Mouse (Mus musculus) heart, postnatal 10 days (tissue): ENCODE measurements around the gene Hivep3. TPM values are rescaled to one million over a fixed set of nuclear protein-coding genes. Genes with fewer than 3 reads are reported as not detected.

Experiments
- DNase-seq, 2 experiments: peaks; one replicate each; pipeline ENCODE4 v3.0.0; 2021
- intact Hi-C: fragments of 180-260 bp; cut with DNase I; formaldehyde crosslinking; loops from one replicate; pipeline ENCODE4 v1.15.1; 2025
- total RNA-seq, 2 experiments: library from RNA; stranded (reverse); gene quantifications; 2 replicates each; pipeline ENCODE4 v1.2.3; 2021

The Hivep3 gene
- 1 to 10 TPM; 5.7 to 5.9 TPM for total RNA-seq

DNA sequence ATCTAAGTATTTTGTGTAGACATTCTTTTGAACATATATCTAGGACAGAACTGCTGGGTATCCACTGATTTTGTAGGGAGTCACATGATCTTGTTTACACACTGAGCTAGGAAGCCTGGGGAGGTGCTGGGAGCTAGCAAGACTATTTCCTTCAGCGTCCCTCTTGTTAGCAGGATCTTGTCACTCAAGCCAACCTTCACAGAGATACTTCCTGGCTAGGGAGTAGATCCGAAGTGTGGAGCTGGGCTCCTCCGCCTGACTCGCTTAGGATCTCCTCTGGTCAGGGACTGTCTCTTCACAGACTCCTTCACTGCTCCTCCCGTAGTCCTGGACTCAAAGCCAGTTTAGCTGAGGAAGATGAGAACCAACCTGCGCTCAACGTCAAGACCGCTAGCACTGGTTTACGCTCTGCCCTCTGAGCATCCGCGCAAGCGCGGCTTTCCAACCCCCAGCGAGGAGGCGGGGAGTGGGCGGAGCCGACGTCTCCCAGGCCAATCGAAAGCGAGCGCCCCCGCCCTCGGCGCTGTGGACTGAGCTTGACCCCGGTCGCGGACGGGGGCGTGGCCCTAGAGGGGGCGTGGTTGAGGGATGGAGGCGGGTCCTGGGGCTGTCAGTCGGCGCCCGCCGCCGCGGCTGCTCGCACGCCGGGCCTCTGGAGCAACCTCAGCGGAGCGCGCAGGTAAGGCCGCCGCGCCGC, at the start of gene Hivep3:
TSS of gene Hivep3 (plus strand) at position 601 of the 697 bp plus-strand sequence.
- DNase-seq, result peak; percentile 100
- intact Hi-C loops, result loop anchor here (5.0 kb wide), 1 partner anchor 79 kb away; no protein-coding TSS in a partner anchor

DNA sequence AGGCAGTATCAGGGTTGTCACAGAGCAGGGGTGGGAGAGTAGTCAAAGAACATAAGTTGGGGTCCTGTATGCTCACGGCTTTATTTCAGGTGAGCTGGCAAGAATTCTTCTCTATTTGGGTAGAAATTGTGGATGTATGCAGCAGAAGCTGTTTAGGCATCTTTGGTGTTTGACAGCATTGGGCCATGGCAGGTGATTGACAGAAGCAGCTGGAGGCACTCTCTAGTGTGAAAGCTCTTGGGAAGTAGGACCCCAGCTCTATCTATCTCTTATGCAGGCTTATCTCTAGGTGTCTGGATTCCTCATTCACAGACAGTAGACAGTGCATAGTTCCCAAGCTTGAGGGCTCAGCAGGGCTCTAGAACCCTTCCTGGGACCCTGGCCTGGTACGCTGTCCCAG, 47.8 kb upstream of the Hivep3 start:
- intact Hi-C loops, result no loop called here

DNA sequence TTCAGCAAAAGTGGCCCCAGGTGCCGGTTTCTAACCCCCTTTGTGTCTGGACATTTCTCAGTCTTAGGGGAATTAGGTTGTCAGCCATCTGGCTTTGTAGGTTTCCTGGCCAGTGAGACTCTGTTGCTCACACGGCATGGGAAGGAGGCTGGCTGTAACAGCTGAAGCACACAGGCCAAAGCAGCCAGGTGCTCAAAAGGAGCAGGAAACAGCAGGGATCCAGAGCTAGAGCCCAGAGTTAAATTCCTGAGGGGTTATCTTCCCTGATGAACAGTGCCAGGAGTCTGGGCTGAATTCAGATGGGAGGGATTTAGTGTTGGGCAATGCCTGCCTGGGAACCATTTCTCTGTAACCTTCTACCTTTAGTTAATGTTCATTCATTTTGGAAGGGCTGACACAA, 35.2 kb upstream of the Hivep3 start:
- intact Hi-C loops, result no loop called here
- DNase-seq, result no peak

More for the DNA sequence above, 47.8 kb upstream of the Hivep3 start:
- DNase-seq, result no peak

DNA sequence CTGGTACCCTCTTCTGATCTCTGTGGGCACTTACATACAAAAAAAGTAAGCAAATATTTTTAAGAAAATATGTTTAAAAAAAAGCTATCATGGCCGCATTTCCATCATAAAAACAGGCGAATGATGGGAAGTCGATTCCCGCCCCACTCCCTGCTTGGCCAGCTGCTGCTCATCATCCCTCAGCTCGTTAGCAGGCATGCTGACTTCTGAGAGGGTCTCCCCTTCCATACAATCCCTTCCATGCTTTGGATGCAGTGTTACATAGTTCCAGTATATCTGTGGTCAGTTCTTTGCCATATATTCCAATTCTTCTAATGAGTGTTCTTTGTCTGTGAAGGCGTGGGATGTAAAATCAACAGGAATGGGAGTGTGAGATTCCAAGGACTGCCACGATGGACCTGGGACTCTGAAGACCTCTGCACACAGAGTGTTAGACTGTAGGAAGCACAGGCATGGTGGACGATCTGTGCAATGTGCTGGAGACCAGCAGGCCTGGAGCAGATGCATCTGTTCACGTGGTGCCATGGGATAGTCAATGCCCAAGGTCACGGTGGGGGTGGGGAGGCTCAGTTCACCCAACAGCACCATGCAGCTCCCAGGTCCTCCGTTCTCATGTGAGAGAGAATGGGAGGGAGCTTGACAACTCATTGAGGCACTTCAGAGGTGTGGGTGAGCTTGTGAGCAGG, 32.2 kb upstream of the Hivep3 start:
- intact Hi-C loops, result no loop called here
- no peak for DNase-seq

DNA sequence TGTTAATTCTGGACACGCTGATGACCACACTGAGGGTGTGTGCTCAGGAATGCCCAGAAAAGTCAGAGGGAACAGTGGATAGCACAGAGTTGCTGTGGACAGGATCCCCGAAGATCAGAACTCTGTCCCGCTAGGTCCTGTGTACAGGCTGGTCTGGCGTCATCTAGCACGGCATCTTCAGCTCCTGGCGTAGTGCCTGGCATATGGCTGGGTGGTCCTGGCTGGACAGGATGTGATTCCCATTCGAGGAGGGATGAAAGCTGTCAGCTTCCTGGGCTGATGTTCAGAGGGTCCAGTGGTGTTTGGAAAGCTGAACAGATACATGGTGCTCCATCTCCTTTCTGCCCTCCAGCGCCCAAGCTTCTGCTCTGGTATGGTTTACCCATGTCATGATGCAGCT, 29.6 kb upstream of the Hivep3 start:
- intact Hi-C loops, result no loop called here
- no peak for DNase-seq

DNA sequence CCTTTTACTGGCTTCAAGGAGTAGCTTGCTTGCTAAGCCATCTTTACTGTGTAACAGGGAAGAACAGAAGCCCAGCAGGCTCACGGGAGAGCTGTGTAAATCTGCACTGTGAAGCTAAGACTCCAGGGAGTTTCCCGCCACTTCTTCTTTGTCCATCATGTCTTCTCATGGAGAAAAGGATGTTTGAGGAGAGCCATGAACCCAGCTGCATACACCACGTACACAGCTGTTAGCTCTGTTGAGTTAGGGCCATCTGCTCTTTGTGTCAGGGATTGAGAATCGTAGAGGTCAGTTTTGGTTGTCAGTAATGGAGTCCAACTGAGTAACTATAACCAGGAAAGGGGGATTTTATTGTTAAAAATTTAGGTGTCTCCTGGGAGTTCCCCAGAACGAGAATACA, 26.3 kb upstream of the Hivep3 start:
- DNase-seq, result peak; percentile 38 to 54
- intact Hi-C loops, result no loop called here

DNA sequence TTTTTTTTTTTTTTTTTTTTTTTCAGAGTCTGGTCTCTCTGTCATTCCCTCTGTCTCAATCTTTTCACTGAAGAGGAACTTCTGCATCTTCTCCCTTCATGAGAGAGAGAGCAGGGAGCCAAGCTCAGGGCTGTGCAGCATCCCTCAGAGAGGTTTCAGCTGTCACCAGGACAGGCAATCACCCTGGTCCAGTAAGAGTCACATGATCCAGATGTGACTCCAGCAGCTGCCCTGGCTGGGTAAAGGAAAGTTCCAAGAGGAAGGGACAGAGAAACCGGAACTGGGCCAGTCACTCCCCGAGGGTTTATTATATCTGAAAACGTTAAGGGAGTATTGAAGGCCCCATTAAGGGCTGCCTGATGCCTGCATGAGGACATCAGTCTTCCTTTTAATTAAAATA, 25.8 kb upstream of the Hivep3 start:
- DNase-seq, result peak; percentile 60 to 64
- intact Hi-C loops, result no loop called here

DNA sequence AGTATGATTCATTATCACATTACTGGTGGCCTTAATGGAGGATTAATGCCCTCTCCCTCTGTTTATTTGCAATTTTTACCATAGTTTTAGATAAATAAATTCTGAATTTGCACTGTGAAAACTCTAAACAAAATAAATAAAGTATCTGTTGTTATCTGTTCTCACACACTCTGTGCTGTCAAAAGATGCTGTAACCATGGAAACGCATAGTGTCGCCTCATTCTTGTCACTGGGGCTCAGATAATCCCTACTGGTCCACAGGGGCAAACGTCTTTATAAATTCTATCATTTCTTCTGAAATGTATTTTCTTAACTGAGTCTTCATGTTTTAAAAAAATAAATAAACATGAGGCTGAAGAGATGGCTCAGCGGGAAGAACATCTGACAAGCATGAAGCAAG, 23.4 kb upstream of the Hivep3 start:
- intact Hi-C loops, result no loop called here
- no peak for DNase-seq

DNA sequence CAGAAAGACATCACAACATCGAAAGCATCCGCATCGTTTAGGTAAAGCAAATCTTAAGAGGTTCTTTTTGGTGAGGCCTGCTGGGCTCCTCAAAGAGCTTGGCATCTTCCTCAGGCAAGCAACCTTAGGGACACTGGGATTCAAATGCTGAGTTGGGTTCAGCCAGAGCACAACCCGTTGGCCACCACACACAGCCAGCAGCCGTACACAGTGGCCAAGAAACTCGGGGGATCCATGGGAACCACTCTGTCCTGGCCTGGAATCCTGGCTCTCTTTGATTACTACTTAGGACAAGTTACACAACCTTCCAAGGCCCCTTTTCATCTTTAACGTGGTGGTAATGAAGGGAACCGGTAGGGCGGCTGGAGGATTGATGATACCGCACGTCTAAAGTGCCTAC, 16.1 kb upstream of the Hivep3 start:
- intact Hi-C loops, result no loop called here
- DNase-seq, result peak; percentile 37 to 48

DNA sequence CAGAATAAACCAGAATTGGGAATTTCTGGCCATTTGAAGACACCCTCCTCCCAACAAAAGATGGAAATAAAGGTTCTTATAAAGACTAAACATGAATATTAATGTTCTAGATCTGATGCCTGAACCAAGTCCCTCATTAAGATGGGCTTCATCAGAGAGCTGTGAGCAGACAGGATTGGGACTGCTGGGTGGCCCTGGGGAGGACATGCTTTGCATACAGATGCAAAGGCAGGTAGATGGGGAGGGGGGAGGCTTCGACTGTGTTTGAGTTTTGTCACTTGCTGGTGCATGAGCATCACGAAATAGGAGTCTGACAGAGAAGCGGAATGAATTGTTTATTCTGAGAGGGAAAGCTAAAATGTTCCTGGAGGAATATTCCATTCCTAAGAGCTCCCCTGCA, 12.1 kb upstream of the Hivep3 start:
- intact Hi-C loops, result no loop called here

DNA sequence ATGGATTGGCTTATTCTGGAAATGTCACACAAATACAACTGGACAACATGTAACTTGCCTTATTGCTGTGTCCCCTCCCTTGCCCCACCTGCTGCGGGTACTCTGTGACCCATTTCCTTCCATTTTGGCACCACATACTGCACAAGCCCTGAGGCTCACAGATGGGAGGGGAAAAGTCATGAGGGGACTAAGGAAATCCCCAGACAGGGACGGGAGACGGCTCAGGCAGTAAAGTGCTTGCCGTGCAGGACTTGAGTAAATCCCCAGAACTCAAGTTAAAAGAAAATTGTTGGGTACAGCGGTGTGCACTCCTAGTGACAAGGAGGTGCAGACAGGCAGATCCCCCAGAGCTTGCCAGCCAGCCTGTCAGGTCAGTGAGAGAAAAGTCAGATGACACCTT, 7.5 kb upstream of the Hivep3 start:
- intact Hi-C loops, result no loop called here
- no peak for DNase-seq

More for the DNA sequence above, 12.1 kb upstream of the Hivep3 start:
- no peak for DNase-seq

DNA sequence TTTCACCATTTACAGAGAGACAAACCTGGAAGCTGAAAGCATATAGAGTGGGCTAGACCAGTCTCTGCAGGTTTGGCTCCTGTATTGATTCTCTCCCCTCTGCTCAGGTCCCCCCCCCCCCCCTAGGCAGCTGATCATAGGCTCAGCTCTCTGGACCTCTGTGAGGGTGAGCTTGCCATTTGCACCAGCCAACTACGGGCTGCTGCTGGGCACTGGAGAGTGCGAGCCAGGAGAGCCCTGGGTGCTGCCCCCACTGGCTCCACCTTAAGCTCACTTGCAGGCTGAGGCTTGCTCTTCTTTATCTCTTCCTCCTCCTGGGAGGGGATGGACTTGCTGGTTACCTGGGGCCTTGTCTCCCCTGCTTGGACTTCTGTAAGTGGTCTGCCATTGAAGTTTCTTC, 5.7 kb upstream of the Hivep3 start:
- intact Hi-C loops, result no loop called here
- no peak for DNase-seq

DNA sequence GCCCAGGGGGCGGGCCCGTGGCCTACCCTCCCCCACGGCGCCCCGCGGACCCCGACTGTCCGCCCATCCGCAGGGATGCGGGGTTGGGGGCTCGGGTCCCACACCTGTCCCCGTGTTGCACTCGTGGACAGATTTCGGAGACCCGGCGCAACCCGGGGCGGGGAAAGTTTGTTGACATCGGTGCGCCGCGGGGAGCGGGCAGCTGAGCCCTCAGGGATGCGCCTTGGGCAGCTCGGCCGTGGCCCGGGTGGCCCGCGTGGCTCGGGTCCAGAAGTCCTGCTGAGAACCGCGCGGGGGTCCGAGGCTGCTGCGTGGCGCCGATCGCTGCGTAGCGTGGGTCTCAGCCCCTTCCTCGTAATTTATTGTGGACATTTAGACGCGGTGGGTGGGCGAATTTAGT, 358 bp downstream of the Hivep3 start:
- peak in 1 of 2 experiments; percentile 54 for DNase-seq
- intact Hi-C loops, result loop anchor here (5.0 kb wide), 1 partner anchor 78 kb away; no protein-coding TSS in a partner anchor

DNA sequence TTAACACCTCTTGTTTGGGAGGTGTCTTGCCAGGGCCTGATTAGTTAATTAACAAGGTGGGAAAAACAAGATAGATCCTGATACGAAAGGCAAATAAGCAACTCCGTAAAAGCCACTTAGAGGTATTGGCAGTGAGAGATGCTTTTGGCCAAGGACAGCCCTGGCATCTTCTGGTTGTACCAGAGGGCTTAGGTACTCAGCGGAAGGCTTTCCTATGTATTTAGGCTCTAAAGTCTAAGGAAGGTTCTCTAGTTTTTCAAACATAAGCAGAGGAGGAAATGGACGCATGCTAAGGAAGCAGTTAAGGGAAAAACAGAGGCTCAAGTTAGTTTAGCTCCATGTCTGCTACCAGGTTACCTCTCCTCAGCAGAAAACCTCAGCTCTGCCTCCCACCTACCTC, 768 bp downstream of the Hivep3 start:
- intact Hi-C loops, result loop anchor here (5.0 kb wide), 1 partner anchor 78 kb away; no protein-coding TSS in a partner anchor
- no peak for DNase-seq

DNA sequence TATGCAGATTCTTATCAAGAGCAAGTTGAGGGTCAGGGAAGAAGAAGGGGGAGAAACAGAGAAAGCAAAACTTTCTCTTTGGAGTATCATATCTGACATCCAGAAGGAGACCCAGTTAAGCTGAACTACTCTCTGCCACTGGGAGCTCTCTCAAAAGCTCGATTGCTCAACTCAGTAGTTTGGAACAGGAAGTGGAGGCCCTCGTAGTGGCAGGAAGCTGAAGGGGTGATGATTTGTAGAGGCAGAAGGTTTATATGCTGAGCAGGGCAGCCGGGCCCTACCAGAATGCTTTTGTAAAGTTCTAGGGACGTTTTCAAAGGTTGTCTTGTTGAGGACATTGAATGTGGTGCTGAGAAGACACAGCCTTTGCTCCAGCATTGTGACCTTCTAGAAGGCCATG, 5.1 kb downstream of the Hivep3 start:
- intact Hi-C loops, result no loop called here
- DNase-seq, result peak; percentile 31 to 32

DNA sequence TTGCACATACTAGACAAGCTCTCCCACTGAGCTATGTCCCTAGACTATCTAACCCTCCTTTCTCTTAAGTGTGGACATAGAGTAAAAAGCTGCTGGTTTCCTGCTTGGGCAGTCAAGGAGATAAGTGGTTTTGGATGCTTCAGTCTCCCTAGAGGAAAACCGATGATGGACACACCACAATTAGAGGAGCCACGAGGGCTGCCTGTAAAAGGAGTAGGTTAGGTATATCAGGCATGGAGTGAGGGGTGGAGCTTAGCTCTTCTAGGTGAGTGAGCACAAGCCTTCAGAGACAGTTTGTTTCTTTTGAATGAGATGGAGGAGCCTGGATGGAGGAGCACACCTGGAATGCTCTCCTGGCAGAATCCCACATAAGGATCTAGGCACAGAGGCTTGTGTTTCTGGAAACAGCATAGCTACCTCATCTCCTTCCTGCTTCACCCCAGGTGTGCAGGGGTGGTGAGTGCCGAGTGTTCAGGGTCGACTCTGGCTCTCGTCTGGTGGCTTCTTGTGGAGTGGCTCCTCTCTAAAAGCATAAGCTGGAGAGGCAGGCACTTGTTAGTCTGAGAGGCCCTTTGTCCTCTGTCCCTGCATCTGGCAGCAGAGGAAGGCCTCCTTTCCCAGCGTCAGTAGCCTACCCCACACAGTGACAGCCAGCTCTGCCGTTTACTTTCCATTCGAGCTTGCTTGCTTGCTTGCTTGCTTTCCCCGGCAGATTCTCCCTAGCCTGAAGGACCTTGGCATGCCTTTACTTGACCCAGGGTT, 5.9 kb downstream of the Hivep3 start:
- no peak for DNase-seq
- intact Hi-C loops, result no loop called here

DNA sequence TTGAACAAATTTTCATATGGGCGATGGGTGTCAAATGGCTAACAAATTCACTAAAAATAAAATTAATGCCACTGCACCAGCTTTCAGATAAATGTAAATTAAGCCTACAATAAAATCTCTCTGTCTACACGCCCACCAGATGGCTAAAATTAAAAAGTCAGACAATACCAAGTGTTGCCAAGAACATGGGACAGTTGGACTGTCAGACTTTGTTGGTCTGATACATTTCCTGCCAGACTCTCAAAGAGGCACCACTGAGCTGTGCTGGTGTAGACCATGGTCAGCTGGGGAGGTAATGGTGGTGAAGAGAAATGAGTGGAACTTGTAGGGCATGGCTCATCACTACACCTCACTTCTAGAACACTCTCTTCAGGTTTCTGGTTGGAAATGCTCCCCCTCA, 14.8 kb downstream of the Hivep3 start:
- no peak for DNase-seq
- intact Hi-C loops, result no loop called here

DNA sequence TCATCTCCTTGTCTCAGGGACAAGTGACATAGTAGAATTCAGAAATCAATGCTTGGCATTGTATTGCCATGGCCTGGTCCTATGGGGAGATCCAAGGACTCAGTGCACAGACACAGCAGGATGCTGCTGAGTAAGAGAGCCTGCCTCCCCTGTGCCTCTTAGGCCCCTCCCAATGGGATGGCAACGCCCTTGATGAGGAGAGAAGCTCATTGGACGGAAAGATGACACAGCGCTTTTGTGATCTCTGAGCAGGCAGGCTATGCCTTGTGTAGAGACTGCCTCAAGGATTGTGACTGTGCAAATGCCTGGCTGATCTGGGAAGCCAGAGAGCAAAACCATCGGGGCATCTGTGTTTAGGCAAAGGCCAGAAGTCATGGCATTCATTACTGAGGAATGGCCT, 16.6 kb downstream of the Hivep3 start:
- DNase-seq, result no peak
- intact Hi-C loops, result no loop called here

DNA sequence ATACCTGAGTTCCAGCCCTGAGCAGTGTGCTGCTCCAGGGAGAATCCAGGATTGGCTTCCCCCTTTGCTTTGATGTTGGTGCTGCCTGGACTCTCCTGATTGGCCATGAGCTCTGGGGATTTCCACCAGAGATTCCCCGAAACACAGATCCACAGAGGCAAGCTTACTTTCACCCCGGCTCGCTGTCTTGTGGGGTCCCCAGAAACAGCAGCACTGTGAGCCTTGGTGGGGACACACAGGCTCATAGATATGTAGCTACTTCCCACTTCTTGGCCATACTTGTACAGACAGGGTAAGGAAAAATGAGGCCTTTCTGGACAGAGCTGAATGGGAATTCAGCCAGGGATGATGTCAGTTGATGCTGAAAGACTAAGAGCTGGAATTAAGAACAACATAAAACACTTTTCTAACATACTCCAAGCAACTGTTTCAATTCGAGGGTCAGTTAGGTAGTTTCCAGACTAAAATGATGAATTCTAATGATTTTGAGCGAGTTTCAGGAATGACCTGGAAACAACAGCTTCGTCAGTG, 17.2 kb downstream of the Hivep3 start:
- DNase-seq, result peak; percentile 52 to 61
- intact Hi-C loops, result no loop called here

DNA sequence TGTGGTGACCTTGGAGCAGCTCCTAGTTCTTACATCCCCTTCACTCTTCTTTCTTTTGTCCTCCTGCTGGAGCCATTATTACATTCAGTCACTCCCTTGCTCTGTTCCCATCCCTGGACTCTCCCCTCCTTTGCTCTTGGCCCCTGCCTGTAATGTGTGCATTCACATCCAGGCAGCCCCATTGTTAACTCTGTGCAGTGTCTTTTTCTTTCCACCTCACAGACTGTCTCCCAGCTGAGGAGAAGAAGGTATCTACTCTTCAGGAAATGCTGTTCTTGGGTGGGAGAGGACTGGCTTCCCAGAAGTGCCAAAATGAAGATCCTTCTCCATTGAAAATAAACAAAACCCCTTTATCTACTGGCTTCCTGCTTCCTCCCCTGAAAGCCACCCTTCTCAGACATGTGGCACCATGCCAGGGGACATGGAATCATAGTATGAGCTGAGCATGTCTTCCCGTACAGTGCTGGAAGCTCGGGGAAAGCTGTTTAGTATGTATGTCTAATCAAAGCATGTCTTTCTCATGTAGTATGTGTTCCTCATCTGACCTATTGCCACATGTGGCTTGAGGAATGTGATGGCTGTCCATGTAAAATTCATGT, 17.9 kb downstream of the Hivep3 start:
- DNase-seq, result peak; percentile 37 to 61

More for the DNA sequence above, 17.9 kb downstream of the Hivep3 start:
- intact Hi-C loops, result no loop called here
